Mouse (Mus musculus) heart, embryonic 14.5 days (tissue): ENCODE measurements around the gene 1810010D01Rik. TPM values are rescaled to one million over a fixed set of nuclear protein-coding genes. Genes with fewer than 3 reads are reported as not detected.

ENCODE experiments used
- ATAC-seq: fragments of 200-750 bp; cut with Nextera tagmentation; 2 replicates; pipeline ENCODE4 v1.8.0; 2017; ENCODE audit warnings: low read depth, moderate TSS enrichment; ENCODE audit not compliant: insufficient number of reproducible peaks, insufficient read depth, low FRiP score
- H3K27ac ChIP-seq, 2 experiments: fragments of 200-500 bp in 1 of 2; fragments of 300-500 bp in 1 of 2; sonication (generic) in 1 of 2; replicated peaks in 1 of 2; 2 replicates each; pipeline ENCODE4 v1.5.1; 2012 to 2014; ENCODE audit warnings: low read depth in 2 of 2, low read length in 2 of 2, control low read depth in 1 of 2, mild to moderate bottlenecking in 1 of 2, mixed read lengths in 1 of 2; ENCODE audit not compliant: control insufficient read depth in 1 of 2, insufficient read depth in 1 of 2
- H3K27me3 ChIP-seq: fragments of 300-500 bp; sonication (generic); 2 replicates; pipeline ENCODE4 v1.6.1; 2014; ENCODE audit warnings: mild to moderate bottlenecking, low read length, control low read depth; ENCODE audit not compliant: control insufficient read depth, insufficient read depth
- H3K36me3 ChIP-seq: fragments of 300-500 bp; sonication (generic); 2 replicates; pipeline ENCODE4 v1.6.1; 2014; ENCODE audit warnings: mild to moderate bottlenecking, control low read depth, low read length, mixed read lengths; ENCODE audit not compliant: control insufficient read depth, insufficient read depth
- H3K4me1 ChIP-seq, 2 experiments: fragments of 200-500 bp in 1 of 2; fragments of 300-500 bp in 1 of 2; sonication (generic) in 1 of 2; 2 replicates each; pipeline ENCODE4 v1.6.1; 2012 to 2014; ENCODE audit warnings: low read length in 2 of 2, control low read depth in 1 of 2, mixed read lengths in 1 of 2; ENCODE audit not compliant: control insufficient read depth in 2 of 2, insufficient read depth in 2 of 2
- H3K4me2 ChIP-seq: fragments of 300-500 bp; sonication (generic); 2 replicates; pipeline ENCODE4 v1.6.1; 2014; ENCODE audit warnings: mild to moderate bottlenecking, low read length
- H3K4me3 ChIP-seq, 2 experiments: fragments of 200-500 bp in 1 of 2; fragments of 300-500 bp in 1 of 2; sonication (generic) in 1 of 2; 2 replicates each; pipeline ENCODE4 v1.5.1; 2012 to 2014; ENCODE audit warnings: low read length in 2 of 2, mild to moderate bottlenecking in 2 of 2, control low read depth in 1 of 2, low read depth in 1 of 2, moderate library complexity in 1 of 2; ENCODE audit not compliant: control insufficient read depth in 1 of 2, insufficient read depth in 1 of 2
- H3K9ac ChIP-seq: fragments of 300-500 bp; sonication (generic); 2 replicates; pipeline ENCODE4 v1.6.1; 2014; ENCODE audit warnings: mild to moderate bottlenecking, low read length
- H3K9me3 ChIP-seq: fragments of 300-500 bp; sonication (generic); 2 replicates; pipeline ENCODE4 v1.6.1; 2016; ENCODE audit warnings: low read length, control low read depth; ENCODE audit not compliant: control insufficient read depth
- WGBS: fragments of 180-500 bp; shearing (Covaris S2); extraction: QIAGEN DNeasy Blood & Tissue Kit; methylation state at CpG from one replicate; pipeline ENCODE4 v1.1.7; 2014; 5-methylcytosine and 5-hydroxymethylcytosine counted together
- polyA plus RNA-seq: library from polyadenylated mRNA; unstranded; fragments of >200 nt; fragmentation: Nextera tagmentation; extraction: Ambion mirVana; gene quantifications from 2 replicates; pipeline ENCODE4 v1.2.1, GENCODE M21; 2014

1810010D01Rik gene
- polyA plus RNA-seq, 1 experiment from 2014 or later: not detected

GRCm38 (mm10) chr7:145169703-145170102 lies 38.2 kb downstream of the 1810010D01Rik start:
- 60% methylated on average over 3 of the region's 3 CpGs for WGBS
- H3K27me3 ChIP-seq: no peaks in the 10 kb centered on the region
- ATAC-seq: no peak

GRCm38 (mm10) chr7:145159283-145160240 lies 48.4 kb downstream of the 1810010D01Rik start:
- Histone ChIP-seq H3K36me3 (no peaks in the 10 kb centered on the region), H3K9me3 (no peaks in the 10 kb centered on the region), H3K4me3 (no peak overlapping the region), H3K27ac (peak overlapping the region; percentile 22 to 26; a peak in 3 of 4 replicates), H3K4me2 (no peak overlapping the region), H3K9ac (peak overlapping the region; percentile 42; the same call in 1 of the 2 replicates), H3K4me1 (peaks cover 10 to 12% of the 10 kb centered on the region in 2 experiments), H3K27me3 (no peaks in the 10 kb centered on the region)
- WGBS: 64% methylated on average over 13 of the region's 13 CpGs
- ATAC-seq: no peak

More at GRCm38 (mm10) chr7:145169703-145170102, 38.2 kb downstream of the 1810010D01Rik start:
- Histone ChIP-seq H3K4me3 (no peak overlapping the region), H3K4me2 (no peak overlapping the region), H3K9me3 (no peaks in the 10 kb centered on the region), H3K4me1 (peaks cover 0 to 4% of the 10 kb centered on the region in 2 experiments; a peak in 1 of 4 replicates), H3K36me3 (no peaks in the 10 kb centered on the region), H3K9ac (no peak overlapping the region), H3K27ac (no peak overlapping the region)

Other genes starting within 250 kb of the 1810010D01Rik start
- gene Tpcn2, start 75.9 kb upstream of the 1810010D01Rik start, polyA plus RNA-seq: 2.4 and 3.0 TPM in 2 replicates
- gene Mrgprf, start 92.7 kb upstream of the 1810010D01Rik start, polyA plus RNA-seq: 0.34 and 0.77 TPM in 2 replicates
- not detected in 2 replicates for gene Mrgprd, start 106.7 kb upstream of the 1810010D01Rik start, polyA plus RNA-seq